28 mouse cellular contexts compared by ENCODE assay signal in the genomic region with DNA sequence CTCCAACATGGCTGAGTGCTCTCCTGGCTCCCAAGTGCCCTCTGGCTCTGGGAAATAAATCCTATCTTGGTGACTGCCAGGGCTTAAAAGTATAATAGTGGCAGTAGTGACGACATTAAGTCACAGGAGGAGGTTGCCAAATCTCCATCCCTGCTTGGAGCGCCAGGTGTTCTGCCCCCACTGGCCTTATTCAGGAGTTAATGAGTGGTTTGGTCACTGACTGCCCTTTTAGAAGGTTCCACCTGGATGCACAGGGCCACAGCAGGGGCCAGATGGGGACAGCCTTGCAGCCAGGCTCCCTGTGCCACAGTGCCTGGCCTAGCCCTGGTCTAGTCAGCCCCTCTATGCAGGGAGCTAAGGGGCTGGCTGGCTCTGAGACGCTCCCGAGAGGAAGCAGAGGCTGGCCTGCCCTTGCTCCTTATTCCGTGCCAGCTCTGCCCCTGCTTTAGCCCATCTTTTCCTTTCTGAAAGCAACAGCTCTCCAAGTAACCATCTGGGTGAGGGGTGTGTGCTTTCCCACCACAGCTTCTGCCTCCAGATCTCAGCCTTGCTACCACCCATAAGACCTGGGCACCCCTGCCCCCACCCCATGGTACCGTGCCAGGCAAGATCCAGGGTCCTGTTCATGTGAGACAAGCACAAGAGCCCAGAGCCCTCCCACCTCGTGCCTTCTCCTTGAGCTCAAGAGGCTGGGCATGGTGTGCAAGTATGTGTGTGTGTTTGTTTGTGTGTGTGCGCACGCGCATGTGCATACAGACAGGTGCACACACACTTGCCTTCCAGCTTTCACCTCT. TPM values are rescaled to one million over a fixed set of nuclear protein-coding genes. Genes with fewer than 3 reads are reported as not detected.
DNase-seq lines count a peak whose midpoint lies in the region; ATAC-seq and TF ChIP-seq lines count a peak whose summit lies in the region.
"Had no signal": no experiment of that assay in that cellular context is flagged by ENCODE, and none has a peak within 500 bp of the region (broad histone marks: within the 10 kb centered on the region; RNA-seq: fewer than 3 reads in every experiment).

No protein-coding gene starts in this region.

- no peak for DNase-seq in hindbrain, embryonic 14.5 days (ENCODE audit: low spot score)
- DNase-seq in kidney, adult 8-10 months, result peak; percentile 50 to 79
- peak; percentile 48 for DNase-seq in kidney, postnatal 10 days
- DNase-seq in limb, embryonic 14.5 days (ENCODE audit: low spot score), result no peak
- DNase-seq in adrenal gland, adult 18-20 months (ENCODE audit: low spot score in 2 of 2), result no peak
- DNase-seq: adrenal gland, postnatal 36 days; B cell, adult 2 months; cerebellum, adult 18-20 months; gastrocnemius, postnatal 10 days; heart, adult 18-20 months; heart, postnatal 10 days; lung, postnatal 10 days; right cerebral cortex, adult 18-20 months; right cerebral cortex, postnatal 4 days; thymus, postnatal 25 days had no signal

- no peak overlapping the region for H3K27ac ChIP-seq in hindbrain, embryonic 13.5 days
- H3K27ac ChIP-seq in hindbrain, embryonic 14.5 days, result no peak overlapping the region
- H3K27ac ChIP-seq in limb, embryonic 14.5 days (replicated peaks; ENCODE audit: low read depth, low read length), result no peak overlapping the region
- H3K27ac ChIP-seq: forebrain, embryonic 15.5 days; hindbrain, embryonic 10.5 days; neural tube, embryonic 15.5 days had no signal

- peaks cover 67% of the 10 kb centered on the region for H3K27me3 ChIP-seq in hindbrain, embryonic 13.5 days
- peaks cover 24% of the 10 kb centered on the region for H3K27me3 ChIP-seq in hindbrain, embryonic 14.5 days (ENCODE audit: control insufficient read depth, insufficient read depth, low read length)
- peaks cover 23% of the 10 kb centered on the region for H3K27me3 ChIP-seq in limb, embryonic 14.5 days (ENCODE audit: control insufficient read depth, insufficient read depth, low read length)

- H3K9ac ChIP-seq in hindbrain, embryonic 13.5 days, result peak overlapping the region; percentile 15; the same call in 1 of the 2 replicates
- H3K9ac ChIP-seq in hindbrain, embryonic 14.5 days, result no peak overlapping the region
- peak overlapping the region; percentile 31; the same call in 1 of the 2 replicates for H3K9ac ChIP-seq in limb, embryonic 14.5 days (ENCODE audit: low read depth, low read length, severe bottlenecking)
- H3K9ac ChIP-seq: forebrain, embryonic 15.5 days; heart, embryonic 12.5 days; neural tube, embryonic 15.5 days had no signal

- 67% methylated on average over 10 of the region's 10 CpGs for WGBS in hindbrain, embryonic 13.5 days
- WGBS in hindbrain, embryonic 14.5 days, result 66% methylated on average over 10 of the region's 10 CpGs
- WGBS in limb, embryonic 14.5 days, result 65% methylated on average over 10 of the region's 10 CpGs

- no peak for TF ChIP-seq POLR2A in limb, embryonic 14.5 days (IDR thresholded peaks at IDR 0.05; ENCODE audit: borderline replicate concordance, extremely low read depth, insufficient read depth, insufficient read length)

- peaks cover 29% of the 10 kb centered on the region for H3K4me1 ChIP-seq in hindbrain, embryonic 13.5 days (replicated peaks)
- H3K4me1 ChIP-seq in hindbrain, embryonic 14.5 days (replicated peaks; ENCODE audit: control insufficient read depth, insufficient read depth, low read length), result peaks cover 9% of the 10 kb centered on the region; the same call in 1 of the 2 replicates
- peaks cover 7% of the 10 kb centered on the region for H3K4me1 ChIP-seq in limb, embryonic 14.5 days (ENCODE audit: control insufficient read depth, insufficient read depth, low read length)

- no peak overlapping the region for H3K4me3 ChIP-seq in hindbrain, embryonic 13.5 days
- no peak overlapping the region for H3K4me3 ChIP-seq in hindbrain, embryonic 14.5 days (replicated peaks; ENCODE audit: low read length)
- no peak overlapping the region for H3K4me3 ChIP-seq in limb, embryonic 14.5 days (replicated peaks; ENCODE audit: low read length)
- H3K4me3 ChIP-seq: forebrain, embryonic 15.5 days; heart, embryonic 12.5 days; hindbrain, embryonic 10.5 days; neural tube, embryonic 15.5 days had no signal

- no peak for ATAC-seq in hindbrain, embryonic 13.5 days (ENCODE audit: low FRiP score)
- no peak for ATAC-seq in hindbrain, embryonic 14.5 days (ENCODE audit: low FRiP score)
- no peak for ATAC-seq in limb, embryonic 14.5 days (ENCODE audit: low FRiP score, low read depth)
- no peak for ATAC-seq in megakaryocyte-erythroid progenitor cell, adult 5-6 weeks (replicated peaks; ENCODE audit: low FRiP score, low TSS enrichment, poor library complexity, severe bottlenecking)
- ATAC-seq: forebrain, embryonic 15.5 days; intestine, postnatal 0 days had no signal

- H3K4me2 ChIP-seq in hindbrain, embryonic 13.5 days, result no peak overlapping the region
- no peak overlapping the region for H3K4me2 ChIP-seq in hindbrain, embryonic 14.5 days (replicated peaks)
- no peak overlapping the region for H3K4me2 ChIP-seq in limb, embryonic 14.5 days (replicated peaks; ENCODE audit: low read depth, low read length, severe bottlenecking)
- H3K4me2 ChIP-seq: forebrain, embryonic 15.5 days; heart, embryonic 12.5 days; midbrain, embryonic 11.5 days; neural tube, embryonic 15.5 days had no signal

- H3K9me3 ChIP-seq in hindbrain, embryonic 13.5 days, result no peaks in the 10 kb centered on the region
- H3K9me3 ChIP-seq in hindbrain, embryonic 14.5 days (ENCODE audit: control insufficient read depth, low read length), result no peaks in the 10 kb centered on the region
- H3K9me3 ChIP-seq in limb, embryonic 14.5 days (ENCODE audit: control insufficient read depth, low read length), result no peaks in the 10 kb centered on the region
- H3K9me3 ChIP-seq: forebrain, embryonic 15.5 days; heart, embryonic 12.5 days; hindbrain, embryonic 10.5 days; neural tube, embryonic 15.5 days had no signal

- H3K36me3 ChIP-seq in hindbrain, embryonic 13.5 days, result no peaks in the 10 kb centered on the region
- no peaks in the 10 kb centered on the region for H3K36me3 ChIP-seq in hindbrain, embryonic 14.5 days (replicated peaks; ENCODE audit: control insufficient read depth, insufficient read depth)
- H3K36me3 ChIP-seq in limb, embryonic 14.5 days (ENCODE audit: control insufficient read depth, insufficient read depth, low read length), result no peaks in the 10 kb centered on the region
- H3K36me3 ChIP-seq: forebrain, embryonic 15.5 days; heart, embryonic 12.5 days; hindbrain, embryonic 10.5 days; neural tube, embryonic 15.5 days had no signal

RNA-seq across cellular contexts. Expression of a gene that starts 2.3 kb away (rescaled TPM):
- polyA plus RNA-seq in hindbrain, embryonic 13.5 days (2015; fragmentation: Nextera tagmentation; extraction: Ambion mirVana), result 2.1 and 2.2 TPM in 2 replicates
- polyA plus RNA-seq in hindbrain, embryonic 14.5 days (2014; fragmentation: Nextera tagmentation; extraction: Ambion mirVana), result 6.0 and 6.1 TPM in 2 replicates
- 0.49 and 0.58 TPM in 2 replicates for polyA plus RNA-seq in limb, embryonic 14.5 days (2012; rRNA removed)
- polyA plus RNA-seq in limb, embryonic 14.5 days (2014; fragmentation: Nextera tagmentation; extraction: Ambion mirVana), result 0.17 and 0.69 TPM in 2 replicates
- not detected for total RNA-seq in adrenal gland, adult 18-20 months (2021)
- total RNA-seq in megakaryocyte-erythroid progenitor cell, adult 5-6 weeks (2014; fragmentation: Nextera tagmentation), result not detected in 2 replicates
- not detected in 2 replicates for total RNA-seq in megakaryocyte-erythroid progenitor cell, adult 5-6 weeks (2017)
- total RNA-seq: adrenal gland, postnatal 36 days; gastrocnemius, postnatal 10 days; heart, adult 18-20 months; liver, adult 2 months had no signal
- polyA plus RNA-seq: heart, embryonic 12.5 days; intestine, postnatal 0 days; liver, adult 2 months; liver, embryonic 16.5 days; stomach, embryonic 14.5 days had no signal

RNA-seq across cellular contexts. Expression of a gene that starts 7.6 kb away (rescaled TPM):
- polyA plus RNA-seq in hindbrain, embryonic 13.5 days (2015; fragmentation: Nextera tagmentation; extraction: Ambion mirVana), result 4.5 and 4.8 TPM in 2 replicates
- 2.5 and 3.4 TPM in 2 replicates for polyA plus RNA-seq in hindbrain, embryonic 14.5 days (2014; fragmentation: Nextera tagmentation; extraction: Ambion mirVana)
- polyA plus RNA-seq in limb, embryonic 14.5 days (2012; rRNA removed), result 8.6 and 11.5 TPM in 2 replicates
- polyA plus RNA-seq in limb, embryonic 14.5 days (2014; fragmentation: Nextera tagmentation; extraction: Ambion mirVana), result 3.2 and 3.4 TPM in 2 replicates
- 1 to 10 TPM; 1.8 to 2.2 TPM for total RNA-seq in adrenal gland, adult 18-20 months (2021)
- total RNA-seq in megakaryocyte-erythroid progenitor cell, adult 5-6 weeks (2014; fragmentation: Nextera tagmentation), result 3.5 and 6.9 TPM in 2 replicates
- total RNA-seq in megakaryocyte-erythroid progenitor cell, adult 5-6 weeks (2017), result 2.2 and 3.4 TPM in 2 replicates

RNA-seq across cellular contexts. Expression of a gene that starts 33.5 kb away (rescaled TPM):
- 1.6 and 2.0 TPM in 2 replicates for polyA plus RNA-seq in hindbrain, embryonic 13.5 days (2015; fragmentation: Nextera tagmentation; extraction: Ambion mirVana)
- polyA plus RNA-seq in hindbrain, embryonic 14.5 days (2014; fragmentation: Nextera tagmentation; extraction: Ambion mirVana), result 2.9 and 3.4 TPM in 2 replicates
- polyA plus RNA-seq in limb, embryonic 14.5 days (2012; rRNA removed), result 232 and 360 TPM in 2 replicates
- 51.3 and 64.9 TPM in 2 replicates for polyA plus RNA-seq in limb, embryonic 14.5 days (2014; fragmentation: Nextera tagmentation; extraction: Ambion mirVana)
- 10 to 100 TPM in 1 of 2 experiments, 1 to 10 TPM in 1; 9.5 to 11.7 TPM for total RNA-seq in adrenal gland, adult 18-20 months (2021)
- not detected in 2 replicates for total RNA-seq in megakaryocyte-erythroid progenitor cell, adult 5-6 weeks (2014; fragmentation: Nextera tagmentation)
- total RNA-seq in megakaryocyte-erythroid progenitor cell, adult 5-6 weeks (2017), result not detected in 2 replicates
- total RNA-seq: CH12.LX, G1E had no signal
- polyA plus RNA-seq: G1E had no signal

Comparison
In these comparisons a context has a peak if more than half of its experiments do, and no peak if none do; other contexts are left out.
1. DNase-seq: peak in kidney, adult 8-10 months (2 of 2) and kidney, postnatal 10 days (single experiment); none in hindbrain, embryonic 14.5 days (single experiment), limb, embryonic 14.5 days (single experiment) and adrenal gland, adult 18-20 months (0 of 2).
2. RNA of a gene that starts 33.5 kb away (polyA plus RNA-seq): 51.3 to 360 TPM in limb, embryonic 14.5 days; 2.9 to 3.4 TPM in hindbrain, embryonic 14.5 days and 1.6 to 2.0 TPM in hindbrain, embryonic 13.5 days; every median in the first group is over 10 times any median in the second.